Mouse (Mus musculus) C2C12 (cell line): ENCODE measurements at regions not wholly inside any gene's neighbourhood (a gene's known extent, or its start where the extent isn't known, plus 50 kb on each side); places are given as distances from the start of the nearest gene placed in this dataset.

Experiments used
- CEBPB ChIP-seq: IDR thresholded peaks from one replicate; pipeline ENCODE4 v1.6.1; 2011; ENCODE audit warnings: low read depth, mild to moderate bottlenecking, control low read depth, moderate library complexity
- CTCF ChIP-seq: IDR thresholded peaks from one replicate; pipeline ENCODE4 v1.5.1; 2011; ENCODE audit not compliant: control insufficient read depth, insufficient read depth, insufficient read length
- FOSL1 ChIP-seq: IDR thresholded peaks from one replicate; pipeline ENCODE4 v1.8.0; 2011; ENCODE audit warnings: mild to moderate bottlenecking, low read length; ENCODE audit not compliant: poor library complexity, insufficient read depth, severe bottlenecking
- MYOD1 ChIP-seq: IDR thresholded peaks from one replicate; pipeline ENCODE4 v1.6.1; 2011; ENCODE audit warnings: low read depth; ENCODE audit not compliant: control insufficient read depth, insufficient read length
- MYOG ChIP-seq: IDR thresholded peaks from one replicate; pipeline ENCODE4 v1.6.1; 2011; ENCODE audit not compliant: control insufficient read depth, insufficient read length; ENCODE audit errors: extremely low read depth
- USF1 ChIP-seq: IDR thresholded peaks from one replicate; pipeline ENCODE4 v1.6.1; 2011; ENCODE audit warnings: low read depth, mild to moderate bottlenecking, control low read depth, moderate library complexity

GRCm38 (mm10) chr1:190007271-190007670 is 85.1 kb upstream of the Smyd2 start:
- TF ChIP-seq CTCF (no peak), USF1 (no peak), FOSL1 (no peak), MYOD1 (no peak), CEBPB (no peak), MYOG (no peak)
